In genomic region chr8:121841242-121841641, GRCm38 (mm10) we compare ENCODE assay signal across 9 mouse cellular contexts. TPM values are rescaled to one million over a fixed set of nuclear protein-coding genes. Genes with fewer than 3 reads are reported as not detected.
DNase-seq lines count a peak whose midpoint lies in the region; ATAC-seq and TF ChIP-seq lines count a peak whose summit lies in the region.
"Had no signal": no experiment of that assay in that cellular context is flagged by ENCODE, and none has a peak within 500 bp of the region (broad histone marks: within the 10 kb centered on the region; RNA-seq: fewer than 3 reads in every experiment).

No protein-coding gene starts in this region.

- H3K27ac ChIP-seq in heart, adult 2 months, result no peak overlapping the region
- no peak overlapping the region for H3K27ac ChIP-seq in heart, embryonic 12.5 days (ENCODE audit: poor library complexity, severe bottlenecking)
- peak overlapping the region; percentile 96 for H3K27ac ChIP-seq in ES-Bruce4 (ENCODE audit: insufficient read depth, low read length)
- no peak overlapping the region for H3K27ac ChIP-seq in midbrain, embryonic 14.5 days (replicated peaks; ENCODE audit: low read depth, low read length)
- H3K27ac ChIP-seq: limb, embryonic 12.5 days had no signal

- H3K27me3 ChIP-seq in heart, adult 2 months (ENCODE audit: control insufficient read depth, insufficient read depth, low read length), result no peaks in the 10 kb centered on the region
- H3K27me3 ChIP-seq in heart, embryonic 12.5 days (replicated peaks), result no peaks in the 10 kb centered on the region
- H3K27me3 ChIP-seq in ES-Bruce4 (ENCODE audit: control insufficient read depth, insufficient read depth, low read length, poor library complexity, severe bottlenecking), result no peaks in the 10 kb centered on the region
- no peaks in the 10 kb centered on the region for H3K27me3 ChIP-seq in midbrain, embryonic 14.5 days (ENCODE audit: control insufficient read depth, insufficient read depth, low read length)
- H3K27me3 ChIP-seq: limb, embryonic 12.5 days had no signal

- 49% methylated on average over 8 of the region's 8 CpGs for WGBS in heart, adult 2 months
- WGBS in heart, embryonic 12.5 days, result 50% methylated on average over 8 of the region's 8 CpGs
- WGBS in midbrain, embryonic 14.5 days, result 45% methylated on average over 8 of the region's 8 CpGs

- peak; percentile 67 for TF ChIP-seq CTCF in heart, adult 2 months (IDR thresholded peaks at IDR 0.05)
- peak; percentile 98 for TF ChIP-seq CTCF in ES-Bruce4 (IDR thresholded peaks at IDR 0.05; ENCODE audit: low read depth, low read length)

- H3K9ac ChIP-seq in heart, adult 2 months (ENCODE audit: low read depth, low read length), result no peak overlapping the region
- no peak overlapping the region for H3K9ac ChIP-seq in heart, embryonic 12.5 days
- H3K9ac ChIP-seq in ES-Bruce4 (ENCODE audit: low read depth, poor library complexity, severe bottlenecking), result peak overlapping the region; percentile 67
- no peak overlapping the region for H3K9ac ChIP-seq in midbrain, embryonic 14.5 days (replicated peaks; ENCODE audit: low read length)
- H3K9ac ChIP-seq: limb, embryonic 12.5 days had no signal

- intact Hi-C loops in heart, adult 2 months (cut with DNase I), result no loop called here

- no peak for ATAC-seq in heart, embryonic 12.5 days (ENCODE audit: insufficient number of reproducible peaks, low FRiP score)
- ATAC-seq in frontal cortex, adult (ENCODE audit: low TSS enrichment), result peak; percentile 52; the same call in 1 of the 2 replicates
- ATAC-seq in midbrain, embryonic 14.5 days (ENCODE audit: low FRiP score, low TSS enrichment), result no peak

- TF ChIP-seq EP300 in heart, adult 2 months (IDR thresholded peaks at IDR 0.05; ENCODE audit: insufficient read depth, low read depth, low read length), result no peak
- 0 out of 2 replicates have a peak, but pooled peaks have one; percentile 48 for TF ChIP-seq EP300 in ES-Bruce4 (IDR thresholded peaks at IDR 0.05; ENCODE audit: insufficient read depth, low read depth, low read length)

- no peaks in the 10 kb centered on the region for H3K79me2 ChIP-seq in heart, adult 2 months (replicated peaks; ENCODE audit: control insufficient read depth, insufficient read depth, low read length)

- H3K4me2 ChIP-seq in heart, embryonic 12.5 days, result no peak overlapping the region
- no peak overlapping the region for H3K4me2 ChIP-seq in midbrain, embryonic 14.5 days (ENCODE audit: low read length)
- H3K4me2 ChIP-seq: limb, embryonic 12.5 days had no signal

- H3K4me1 ChIP-seq in heart, adult 2 months (ENCODE audit: control insufficient read depth, insufficient read depth, low read length), result no peaks in the 10 kb centered on the region
- H3K4me1 ChIP-seq in heart, embryonic 12.5 days (replicated peaks), result no peaks in the 10 kb centered on the region
- H3K4me1 ChIP-seq in ES-Bruce4 (ENCODE audit: control insufficient read depth, insufficient read depth, low read length), result no peaks in the 10 kb centered on the region
- H3K4me1 ChIP-seq in midbrain, embryonic 14.5 days (ENCODE audit: control insufficient read depth, insufficient read depth, low read length), result no peaks in the 10 kb centered on the region
- H3K4me1 ChIP-seq: limb, embryonic 12.5 days had no signal

- no peak for DNase-seq in heart, adult 2 months
- peak; percentile 85 to 91 for DNase-seq in cerebellum, adult 18-20 months
- DNase-seq in layer of hippocampus, postnatal 36 days, result peak; percentile 48 to 63
- DNase-seq in midbrain, embryonic 14.5 days, result peak; percentile 69
- DNase-seq in thymus, postnatal 10 days (ENCODE audit: low spot score in 2 of 2), result peak; percentile 44 to 55

- no peaks in the 10 kb centered on the region for H3K9me3 ChIP-seq in heart, embryonic 12.5 days (replicated peaks)
- H3K9me3 ChIP-seq in ES-Bruce4 (replicated peaks; ENCODE audit: control insufficient read depth, insufficient read depth, low read length, poor library complexity, severe bottlenecking), result no peaks in the 10 kb centered on the region
- no peaks in the 10 kb centered on the region for H3K9me3 ChIP-seq in midbrain, embryonic 14.5 days (ENCODE audit: control insufficient read depth, low read length)
- H3K9me3 ChIP-seq: limb, embryonic 12.5 days had no signal

- H3K4me3 ChIP-seq in heart, adult 2 months, result no peak overlapping the region
- H3K4me3 ChIP-seq in heart, embryonic 12.5 days, result no peak overlapping the region
- peak overlapping the region; percentile 63 for H3K4me3 ChIP-seq in ES-Bruce4 (ENCODE audit: low read depth, low read length)
- H3K4me3 ChIP-seq in midbrain, embryonic 14.5 days (replicated peaks; ENCODE audit: low read depth, low read length), result no peak overlapping the region
- H3K4me3 ChIP-seq: limb, embryonic 12.5 days had no signal

- no peaks in the 10 kb centered on the region for H3K36me3 ChIP-seq in heart, adult 2 months (ENCODE audit: control insufficient read depth, insufficient read depth, low read length)
- peaks cover 13% of the 10 kb centered on the region for H3K36me3 ChIP-seq in heart, embryonic 12.5 days
- peaks cover 18% of the 10 kb centered on the region for H3K36me3 ChIP-seq in ES-Bruce4 (ENCODE audit: control insufficient read depth, insufficient read depth, low read length, poor library complexity, severe bottlenecking)
- no peaks in the 10 kb centered on the region for H3K36me3 ChIP-seq in midbrain, embryonic 14.5 days (ENCODE audit: control insufficient read depth, insufficient read depth, low read length)
- H3K36me3 ChIP-seq: limb, embryonic 12.5 days had no signal

- TF ChIP-seq POLR2A in heart, adult 2 months (IDR thresholded peaks at IDR 0.05; ENCODE audit: insufficient read depth, low read depth, low read length), result no peak
- no peak for TF ChIP-seq POLR2A in ES-Bruce4 (IDR thresholded peaks at IDR 0.05; ENCODE audit: insufficient read depth, low read length)

RNA-seq across cellular contexts. Expression of gene Klhdc4, which starts 11.9 kb away (rescaled TPM):
- 10 to 100 TPM; 11.2 to 12.6 TPM for total RNA-seq in heart, adult 2 months (2021)
- 9.6 and 11.0 TPM in 2 replicates for polyA plus RNA-seq in heart, adult 2 months (2012; rRNA removed)
- polyA plus RNA-seq in heart, embryonic 12.5 days (2016; fragmentation: Nextera tagmentation; extraction: Ambion mirVana), result 27.7 and 28.2 TPM in 2 replicates
- 34.6 and 42.1 TPM in 2 replicates for polyA plus RNA-seq in ES-Bruce4 (2011; ENCODE audit: insufficient read depth, insufficient read length, low read depth, missing spikeins)
- total RNA-seq in layer of hippocampus, postnatal 36 days (2021), result 10 to 100 TPM; 27.7 to 28.0 TPM
- 38.5 and 41.7 TPM in 2 replicates for polyA plus RNA-seq in midbrain, embryonic 14.5 days (2014; fragmentation: Nextera tagmentation; extraction: Ambion mirVana)

Comparison
In these comparisons a context has a peak if more than half of its experiments do, and no peak if none do; other contexts are left out.
1. DNase-seq: peak in cerebellum, adult 18-20 months (2 of 2), layer of hippocampus, postnatal 36 days (2 of 2), midbrain, embryonic 14.5 days (single experiment) and thymus, postnatal 10 days (2 of 2); none in heart, adult 2 months (0 of 2).